Mouse (Mus musculus): Measurements from ENCODE around the gene Ccdc32.

DNA sequence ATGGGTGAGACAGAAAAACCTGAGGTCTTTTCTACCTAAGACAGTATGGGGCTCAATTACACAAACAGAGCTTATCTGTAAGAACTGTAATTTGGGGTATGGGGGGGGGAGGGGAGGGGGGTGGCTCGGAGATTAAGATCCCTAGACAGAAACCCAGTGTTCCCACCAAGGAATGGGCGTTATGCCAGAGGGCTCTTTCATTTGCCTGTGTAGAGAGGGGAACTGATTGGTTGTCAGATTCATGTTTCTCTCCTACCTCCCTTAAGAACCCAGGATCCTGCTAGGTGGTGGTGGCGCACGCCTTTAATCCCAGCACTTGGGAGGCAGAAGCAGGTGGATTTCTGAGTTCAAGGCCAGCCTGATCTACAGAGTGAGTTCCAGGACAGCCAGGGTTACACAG lies 9.7 kb downstream of the Ccdc32 start:
- TF ChIP-seq EP300 (IDR thresholded peaks at IDR 0.05) = no peak
- TF ChIP-seq CTCF (IDR thresholded peaks at IDR 0.05) = no peak
